Mouse (Mus musculus): ENCODE data around the gene Fars2. TPM values are rescaled to one million over a fixed set of nuclear protein-coding genes. Genes with fewer than 3 reads are reported as not detected.

Gene Fars2
- total and polyA plus RNA-seq, 3 experiments, result 32.0 to 57.6 (median 54.6) TPM

DNA sequence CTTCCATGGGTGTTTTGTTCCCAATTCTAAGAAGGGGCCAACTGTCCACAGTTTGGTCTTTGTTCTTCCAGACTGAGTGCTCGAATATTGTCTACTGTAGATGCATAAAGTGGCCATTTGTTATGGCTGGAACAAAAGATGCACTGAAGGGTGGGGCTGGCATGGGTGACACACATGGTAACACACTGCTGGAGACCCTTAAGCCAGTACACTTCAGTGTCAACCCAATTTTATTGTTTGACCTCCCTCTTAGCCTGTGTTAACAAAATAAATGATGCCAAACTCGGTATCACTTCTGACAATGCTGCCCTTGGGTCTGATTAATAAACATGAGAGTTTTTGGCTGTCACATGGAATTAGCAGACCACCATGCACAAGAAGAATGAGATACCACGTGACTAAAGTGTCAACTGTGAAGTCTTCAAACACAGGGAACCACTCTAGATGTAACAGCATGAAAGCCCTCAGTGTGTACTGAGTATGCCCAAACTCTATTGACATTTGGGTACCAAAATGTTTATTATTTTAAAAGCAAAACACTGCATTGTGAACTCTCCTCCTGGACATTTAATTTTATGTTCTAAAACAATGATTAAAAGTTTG lies 590.0 kb downstream of the Fars2 start:
- Histone ChIP-seq H3K36me3 (replicated peaks) (no peaks in the 10 kb centered on the region), H3K27me3 (ENCODE audit: insufficient read depth, low read length) (0 out of 2 replicates have a peak, but pooled peaks cover 4% of the 10 kb centered on the region), H3K4me3 (ENCODE audit: low read depth, low read length) (no peak overlapping the region), H3K4me1 (ENCODE audit: insufficient read depth, low read depth, low read length) (no peaks in the 10 kb centered on the region), H3K9me3 (replicated peaks) (no peaks in the 10 kb centered on the region)
- no peak for DNase-seq (ENCODE audit: low spot score)
- no peak for ATAC-seq (ENCODE audit: extremely low read depth, insufficient number of reproducible peaks, low FRiP score, poor library complexity, severe bottlenecking)
- no peak for TF ChIP-seq POLR2AphosphoS5 (IDR thresholded peaks at IDR 0.05; ENCODE audit: insufficient replicate concordance, low read depth, low read length)
- no peak for TF ChIP-seq GATA2 (IDR thresholded peaks at IDR 0.05; ENCODE audit: borderline replicate concordance, low read depth, low read length)
- TF ChIP-seq GATA1 (IDR thresholded peaks at IDR 0.05; ENCODE audit: borderline replicate concordance, low read length), result no peak

DNA sequence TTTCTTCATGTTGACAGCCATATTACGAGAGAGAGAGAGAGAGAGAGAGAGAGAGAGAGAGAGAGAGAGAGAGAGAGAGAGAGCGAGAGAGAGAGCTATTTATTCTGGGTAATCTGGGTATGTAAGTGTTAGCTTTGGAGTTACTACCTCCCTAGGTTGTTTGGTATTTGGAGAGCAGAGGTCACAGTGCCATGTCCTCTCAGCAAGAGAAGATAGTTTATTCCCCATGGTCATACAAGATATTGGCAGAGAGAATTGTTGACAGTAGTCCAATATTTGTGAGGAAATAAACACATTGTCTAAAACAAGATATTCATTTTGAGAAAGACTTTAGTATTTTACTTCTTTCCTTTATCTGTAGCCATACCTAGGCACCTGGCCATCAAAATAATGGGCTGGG lies 596.9 kb downstream of the Fars2 start:
- no peak for ATAC-seq (ENCODE audit: extremely low read depth, insufficient number of reproducible peaks, low FRiP score, poor library complexity, severe bottlenecking)

DNA sequence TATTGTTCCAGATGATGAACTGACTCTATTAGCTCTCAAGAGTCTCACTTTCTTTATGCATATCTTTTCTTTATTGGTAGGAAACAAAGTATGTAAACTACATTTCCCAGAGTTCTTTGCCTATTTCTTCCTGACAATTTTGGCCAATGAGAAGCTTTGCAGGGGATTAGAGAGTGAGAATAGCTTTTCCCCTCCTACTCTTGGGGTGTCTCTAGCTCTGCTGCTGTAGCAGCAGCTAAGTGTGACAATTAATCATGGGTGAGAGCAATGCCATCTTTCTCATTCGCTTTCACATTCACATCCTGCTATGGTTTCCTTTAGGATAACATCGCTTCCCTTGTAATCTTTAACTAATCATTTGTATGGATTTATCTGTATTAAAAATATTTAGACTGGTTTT lies 599.5 kb downstream of the Fars2 start:
- no peak overlapping the region for H3K4me3 ChIP-seq (ENCODE audit: low read depth, low read length)
- H3K9me3 ChIP-seq (replicated peaks), result no peaks in the 10 kb centered on the region
- TF ChIP-seq TAL1 (conservative IDR thresholded peaks at IDR 0.05; ENCODE audit: low read depth, low read length) (no peak), GATA2 (IDR thresholded peaks at IDR 0.05; ENCODE audit: borderline replicate concordance, low read depth, low read length) (no peak), GATA1 (IDR thresholded peaks at IDR 0.05; ENCODE audit: borderline replicate concordance, low read length) (no peak), POLR2AphosphoS5 (IDR thresholded peaks at IDR 0.05; ENCODE audit: insufficient replicate concordance, low read depth, low read length) (no peak), CTCF (IDR thresholded peaks at IDR 0.05; ENCODE audit: low read depth, low read length) (no peak)
- DNase-seq (ENCODE audit: low spot score) (no peak), ATAC-seq (ENCODE audit: extremely low read depth, insufficient number of reproducible peaks, low FRiP score, poor library complexity, severe bottlenecking) (no peak)
- H3K4me1 ChIP-seq (ENCODE audit: insufficient read depth, low read depth, low read length), result no peaks in the 10 kb centered on the region
- no peaks in the 10 kb centered on the region for H3K36me3 ChIP-seq (replicated peaks)
- H3K27me3 ChIP-seq (ENCODE audit: insufficient read depth, low read length), result peaks cover 7% of the 10 kb centered on the region

More for the DNA sequence above, 596.9 kb downstream of the Fars2 start:
- no peaks in the 10 kb centered on the region for H3K36me3 ChIP-seq (replicated peaks)
- H3K4me3 ChIP-seq (ENCODE audit: low read depth, low read length), result no peak overlapping the region
- H3K9me3 ChIP-seq (replicated peaks), result no peaks in the 10 kb centered on the region
- no peak for DNase-seq (ENCODE audit: low spot score)
- H3K27me3 ChIP-seq (ENCODE audit: insufficient read depth, low read length), result 0 out of 2 replicates have a peak, but pooled peaks cover 2% of the 10 kb centered on the region
- TF ChIP-seq CTCF (IDR thresholded peaks at IDR 0.05; ENCODE audit: low read depth, low read length) (no peak), GATA1 (IDR thresholded peaks at IDR 0.05; ENCODE audit: borderline replicate concordance, low read length) (no peak), GATA2 (IDR thresholded peaks at IDR 0.05; ENCODE audit: borderline replicate concordance, low read depth, low read length) (no peak), POLR2AphosphoS5 (IDR thresholded peaks at IDR 0.05; ENCODE audit: insufficient replicate concordance, low read depth, low read length) (no peak), TAL1 (conservative IDR thresholded peaks at IDR 0.05; ENCODE audit: low read depth, low read length) (no peak)
- no peaks in the 10 kb centered on the region for H3K4me1 ChIP-seq (ENCODE audit: insufficient read depth, low read depth, low read length)

DNA sequence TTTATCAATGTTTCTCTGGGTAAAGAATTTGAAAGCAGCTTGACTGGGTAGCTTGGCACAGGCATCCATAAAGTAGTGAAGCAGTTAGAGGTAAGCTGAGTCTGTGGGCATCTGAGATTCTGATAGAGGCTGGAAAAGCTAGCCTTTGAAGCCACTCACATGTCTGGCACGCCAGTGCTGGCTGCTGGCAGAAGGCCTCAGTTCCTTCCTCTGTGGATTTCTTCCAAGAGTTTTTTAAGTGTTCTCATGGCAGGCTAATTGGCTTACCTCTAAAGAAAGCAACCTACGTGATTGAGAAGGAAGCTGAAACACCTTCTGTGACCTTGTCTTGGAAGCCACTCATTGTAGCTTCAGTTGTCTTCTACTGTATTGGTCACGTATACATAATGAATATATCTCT lies 600.2 kb downstream of the Fars2 start:
- DNase-seq (ENCODE audit: low spot score), result no peak
- no peaks in the 10 kb centered on the region for H3K9me3 ChIP-seq (replicated peaks)
- H3K27me3 ChIP-seq (ENCODE audit: insufficient read depth, low read length), result peaks cover 13% of the 10 kb centered on the region
- H3K36me3 ChIP-seq (replicated peaks), result no peaks in the 10 kb centered on the region
- no peaks in the 10 kb centered on the region for H3K4me1 ChIP-seq (ENCODE audit: insufficient read depth, low read depth, low read length)
- no peak overlapping the region for H3K4me3 ChIP-seq (ENCODE audit: low read depth, low read length)
- TF ChIP-seq POLR2AphosphoS5 (IDR thresholded peaks at IDR 0.05; ENCODE audit: insufficient replicate concordance, low read depth, low read length) (no peak), CTCF (IDR thresholded peaks at IDR 0.05; ENCODE audit: low read depth, low read length) (no peak), TAL1 (conservative IDR thresholded peaks at IDR 0.05; ENCODE audit: low read depth, low read length) (no peak), GATA1 (IDR thresholded peaks at IDR 0.05; ENCODE audit: borderline replicate concordance, low read length) (no peak), GATA2 (IDR thresholded peaks at IDR 0.05; ENCODE audit: borderline replicate concordance, low read depth, low read length) (no peak)
- ATAC-seq (ENCODE audit: extremely low read depth, insufficient number of reproducible peaks, low FRiP score, poor library complexity, severe bottlenecking), result no peak

DNA sequence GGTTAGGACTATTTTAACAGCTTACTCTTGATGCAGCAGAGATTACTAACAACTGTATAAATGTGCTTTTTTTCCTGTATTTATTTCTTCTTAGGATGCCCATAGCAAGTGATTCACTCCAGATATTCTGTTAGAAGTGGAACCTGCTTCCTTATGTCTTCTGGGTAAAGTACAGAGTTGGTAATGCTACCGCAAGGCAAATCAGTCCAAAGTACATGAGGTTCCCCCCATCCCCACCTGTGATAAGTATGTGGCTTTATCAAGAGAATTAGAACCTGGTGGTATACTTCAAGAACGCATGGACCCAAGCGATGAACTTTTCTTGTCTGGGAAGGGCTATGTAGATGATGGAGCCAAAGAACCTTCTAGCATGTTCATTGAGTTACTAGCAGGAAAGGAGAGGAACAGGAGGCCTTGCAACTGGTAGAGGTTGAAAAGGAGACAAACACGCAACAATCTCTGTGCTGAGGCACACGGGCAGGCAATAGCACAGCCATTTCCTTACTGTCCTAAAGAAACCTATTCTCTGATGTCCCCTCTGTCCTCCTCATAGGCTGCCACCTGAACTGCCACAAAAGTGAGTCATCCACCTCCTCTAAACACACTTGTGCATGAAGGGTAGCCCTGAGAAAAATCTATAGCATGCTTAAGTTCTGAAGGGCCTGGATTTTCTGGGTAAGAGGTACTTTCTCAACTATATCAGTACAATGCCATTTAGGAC lies 603.2 kb downstream of the Fars2 start:
- DNase-seq (ENCODE audit: low spot score) (no peak), ATAC-seq (ENCODE audit: extremely low read depth, insufficient number of reproducible peaks, low FRiP score, poor library complexity, severe bottlenecking) (no peak)
- TF ChIP-seq CTCF (IDR thresholded peaks at IDR 0.05; ENCODE audit: low read depth, low read length) (no peak), TAL1 (conservative IDR thresholded peaks at IDR 0.05; ENCODE audit: low read depth, low read length) (no peak), GATA2 (IDR thresholded peaks at IDR 0.05; ENCODE audit: borderline replicate concordance, low read depth, low read length) (no peak), GATA1 (IDR thresholded peaks at IDR 0.05; ENCODE audit: borderline replicate concordance, low read length) (no peak), POLR2AphosphoS5 (IDR thresholded peaks at IDR 0.05; ENCODE audit: insufficient replicate concordance, low read depth, low read length) (no peak)
- H3K4me1 ChIP-seq (ENCODE audit: insufficient read depth, low read depth, low read length), result no peaks in the 10 kb centered on the region
- peaks cover 37% of the 10 kb centered on the region for H3K27me3 ChIP-seq (ENCODE audit: insufficient read depth, low read length)
- no peak overlapping the region for H3K4me3 ChIP-seq (ENCODE audit: low read depth, low read length)
- no peaks in the 10 kb centered on the region for H3K36me3 ChIP-seq (replicated peaks)
- H3K9me3 ChIP-seq (replicated peaks), result no peaks in the 10 kb centered on the region

DNA sequence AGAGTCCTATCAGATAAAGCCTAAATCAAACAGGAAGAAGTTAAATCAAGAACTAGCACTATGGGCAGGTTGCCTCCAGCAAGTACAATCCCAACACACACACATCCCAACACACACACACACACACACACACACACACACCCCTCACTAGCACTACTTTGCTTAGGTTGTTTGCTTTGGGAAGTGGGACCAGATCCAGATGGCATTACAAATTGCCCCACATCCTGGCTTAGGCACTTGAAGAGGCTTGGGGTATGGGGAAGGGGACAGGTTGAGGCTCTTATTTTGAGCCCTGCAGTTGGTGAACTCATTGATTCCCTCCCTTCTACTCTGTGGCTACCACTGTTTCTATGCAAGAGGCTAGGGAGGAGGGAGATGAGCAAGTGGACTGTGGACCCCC lies 605.1 kb downstream of the Fars2 start:
- DNase-seq (ENCODE audit: low spot score) (no peak), ATAC-seq (ENCODE audit: extremely low read depth, insufficient number of reproducible peaks, low FRiP score, poor library complexity, severe bottlenecking) (no peak)
- no peaks in the 10 kb centered on the region for H3K9me3 ChIP-seq (replicated peaks)
- H3K4me3 ChIP-seq (ENCODE audit: low read depth, low read length), result no peak overlapping the region
- H3K36me3 ChIP-seq (replicated peaks), result no peaks in the 10 kb centered on the region
- no peaks in the 10 kb centered on the region; the same call in 1 of the 2 replicates for H3K4me1 ChIP-seq (ENCODE audit: insufficient read depth, low read depth, low read length)
- H3K27me3 ChIP-seq (ENCODE audit: insufficient read depth, low read length), result peaks cover 54% of the 10 kb centered on the region
- TF ChIP-seq GATA2 (IDR thresholded peaks at IDR 0.05; ENCODE audit: borderline replicate concordance, low read depth, low read length) (no peak), TAL1 (conservative IDR thresholded peaks at IDR 0.05; ENCODE audit: low read depth, low read length) (no peak), CTCF (IDR thresholded peaks at IDR 0.05; ENCODE audit: low read depth, low read length) (no peak), POLR2AphosphoS5 (IDR thresholded peaks at IDR 0.05; ENCODE audit: insufficient replicate concordance, low read depth, low read length) (no peak), GATA1 (IDR thresholded peaks at IDR 0.05; ENCODE audit: borderline replicate concordance, low read length) (no peak)
